Mouse (Mus musculus) neural tube, embryonic 10.5 days (tissue): ENCODE results near the gene Il20rb.

Experiments used
- DNase-seq: peaks from one replicate; pipeline ENCODE4 v3.0.0-alpha.2; 2017; ENCODE audit warnings: low spot score; ENCODE audit errors: extremely low spot score

Gene Il20rb

DNA sequence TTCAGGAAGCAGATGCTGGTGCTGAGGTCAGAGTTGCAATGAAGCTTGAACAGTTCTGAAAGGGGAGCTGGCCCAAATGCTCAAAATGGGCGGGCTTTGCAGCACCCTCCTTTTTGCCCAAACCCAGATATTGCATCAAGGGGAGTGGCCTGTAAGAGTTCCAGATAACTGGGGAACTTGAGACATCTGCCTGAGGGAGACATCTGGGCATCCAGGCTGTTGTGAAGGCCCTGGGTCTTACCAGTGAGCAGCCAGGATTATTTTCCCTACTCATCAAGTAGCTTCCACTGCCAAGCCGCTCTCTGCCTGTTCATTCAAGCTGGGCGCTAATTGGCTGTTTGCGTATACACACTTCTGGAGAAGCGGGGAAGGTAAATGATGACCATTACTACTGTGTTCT lies at the start of gene Il20rb:
Gene Il20rb, minus strand, starts transcription at position 358 of the 400 bp plus-strand sequence.
- DNase-seq = no peak

DNA sequence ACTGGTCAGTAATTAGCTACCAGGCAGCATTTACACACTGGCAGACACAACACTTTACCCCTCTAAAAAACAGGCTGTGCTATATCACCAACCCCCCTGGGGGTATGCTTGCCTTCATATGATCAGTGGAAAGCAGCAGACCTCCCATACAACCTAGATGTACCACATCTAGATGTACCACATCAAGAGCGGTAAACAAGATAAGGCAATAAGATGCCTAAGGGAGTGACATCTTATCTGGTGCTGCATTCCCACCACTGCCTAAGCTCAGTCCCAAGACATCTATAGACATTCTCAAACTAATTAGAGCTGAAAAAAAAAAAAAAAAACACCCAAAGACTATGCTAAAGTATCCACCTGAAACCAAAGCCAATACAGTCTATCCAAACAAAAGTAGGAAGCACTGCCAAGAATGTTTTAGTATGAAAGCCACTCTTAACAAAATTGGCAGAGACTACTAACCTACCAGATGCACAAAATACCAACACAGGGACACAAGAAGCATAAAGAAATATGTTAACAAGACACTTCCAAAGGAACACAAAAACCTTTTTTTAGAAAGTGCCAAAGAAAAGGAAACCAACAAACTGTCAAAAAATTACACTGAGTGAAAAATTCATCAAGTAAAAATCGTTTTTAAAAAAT lies 49.2 kb upstream of the Il20rb start:
- DNase-seq = no peak

DNA sequence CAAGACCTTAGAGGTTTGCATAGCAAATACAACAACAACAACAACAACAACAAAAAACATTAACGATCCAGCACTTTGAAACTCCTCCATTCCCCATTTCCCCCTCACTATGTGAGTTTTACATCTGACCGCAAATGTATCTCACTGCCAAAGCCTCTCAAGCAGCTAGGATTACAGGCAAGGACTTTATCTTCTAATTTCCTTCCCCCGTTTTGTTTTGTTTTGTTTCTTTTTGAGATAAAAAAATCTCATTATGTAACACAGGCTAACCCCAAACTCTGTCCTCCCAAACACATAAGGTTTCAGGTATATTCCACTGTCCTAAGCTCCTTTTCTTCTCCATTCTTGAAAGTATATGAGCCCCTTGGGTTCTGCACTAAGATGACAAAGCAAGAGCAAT lies 48.1 kb upstream of the Il20rb start:
- DNase-seq = no peak

DNA sequence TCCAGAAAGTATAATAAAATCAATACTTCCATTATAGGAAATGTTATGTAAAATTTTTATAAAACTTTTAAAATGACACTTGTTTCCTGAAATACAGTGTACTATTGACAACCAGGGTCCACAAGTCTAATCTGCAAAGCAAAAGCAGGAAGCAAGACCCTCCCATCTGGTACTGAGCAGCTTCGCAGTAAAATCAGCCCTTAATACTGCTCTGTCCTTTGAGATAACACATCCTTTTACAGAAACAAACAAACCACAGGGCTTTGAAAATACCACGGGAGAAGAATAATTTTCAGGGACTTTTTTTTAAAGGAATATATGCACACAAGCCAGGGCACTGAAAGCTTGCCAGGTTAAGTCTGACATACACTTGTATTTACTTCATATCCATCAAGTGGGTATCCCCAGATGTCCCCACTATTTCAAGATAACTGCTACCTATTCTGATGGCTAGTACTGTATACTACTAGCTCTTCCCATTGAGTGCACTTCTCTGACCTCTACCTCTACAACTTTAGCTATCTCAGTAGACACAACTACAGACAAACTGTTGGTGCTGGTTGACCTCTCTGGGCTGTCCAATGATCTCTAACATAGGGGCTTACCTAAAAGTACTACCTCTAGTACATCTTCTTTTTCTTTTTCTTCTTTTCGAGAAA lies 46.4 kb upstream of the Il20rb start:
- no peak for DNase-seq

DNA sequence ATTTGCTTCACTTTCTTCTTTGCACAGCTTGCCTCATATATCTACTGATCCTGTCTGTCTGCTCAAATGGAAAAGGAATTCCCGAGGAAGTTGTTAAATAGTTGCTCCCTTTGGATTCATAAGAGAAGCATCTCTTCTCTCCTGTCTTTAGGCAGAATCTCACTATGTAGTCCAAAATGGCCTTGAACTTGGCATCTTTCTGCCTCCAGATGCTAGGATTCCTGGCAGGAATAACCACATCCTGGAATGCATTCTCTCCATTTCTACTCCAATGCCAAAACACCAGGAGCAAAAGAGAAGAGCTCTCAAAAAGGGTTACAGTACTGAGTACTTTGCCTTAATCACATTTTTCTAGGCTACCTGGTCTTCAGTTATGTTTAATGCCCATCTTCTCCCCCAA lies 44.7 kb upstream of the Il20rb start:
- no peak for DNase-seq

DNA sequence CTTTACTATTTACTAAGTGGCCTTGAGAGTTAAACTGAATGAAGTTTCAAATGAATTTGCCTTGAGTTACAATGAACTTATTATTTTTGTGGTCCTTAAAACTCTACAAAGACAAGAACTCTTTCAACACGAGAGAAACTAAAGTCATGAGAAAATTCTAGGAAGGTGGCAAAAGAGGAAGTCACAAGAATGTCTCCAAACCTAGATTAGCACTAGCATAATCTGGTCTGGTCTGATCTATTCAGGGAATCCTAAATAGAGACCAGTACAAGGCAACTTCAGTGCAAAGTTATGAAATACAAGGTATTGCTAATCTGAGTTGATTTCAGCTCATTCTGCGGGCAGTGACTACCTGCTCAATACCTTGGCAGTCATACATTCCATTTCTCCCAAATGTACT lies 38.6 kb upstream of the Il20rb start:
- DNase-seq = no peak

DNA sequence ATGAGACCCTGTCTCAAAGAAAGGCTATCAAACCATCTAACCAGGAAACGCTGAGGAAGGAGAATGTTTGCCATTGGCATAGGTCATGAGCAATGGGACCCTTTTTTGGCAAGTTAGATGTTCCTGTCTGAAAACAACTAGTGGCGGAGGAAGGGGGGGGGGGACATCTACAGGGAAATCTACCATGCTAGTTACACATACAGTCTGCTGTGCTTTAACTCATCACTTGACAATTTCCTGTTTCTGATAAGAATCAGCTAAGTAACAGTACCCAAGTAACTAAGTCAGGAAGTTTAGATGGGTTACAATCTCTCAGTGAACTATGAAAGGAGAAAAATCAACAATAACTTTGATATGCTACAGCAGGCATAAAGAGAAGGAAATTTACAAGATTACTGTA lies 35.4 kb upstream of the Il20rb start:
- no peak for DNase-seq

DNA sequence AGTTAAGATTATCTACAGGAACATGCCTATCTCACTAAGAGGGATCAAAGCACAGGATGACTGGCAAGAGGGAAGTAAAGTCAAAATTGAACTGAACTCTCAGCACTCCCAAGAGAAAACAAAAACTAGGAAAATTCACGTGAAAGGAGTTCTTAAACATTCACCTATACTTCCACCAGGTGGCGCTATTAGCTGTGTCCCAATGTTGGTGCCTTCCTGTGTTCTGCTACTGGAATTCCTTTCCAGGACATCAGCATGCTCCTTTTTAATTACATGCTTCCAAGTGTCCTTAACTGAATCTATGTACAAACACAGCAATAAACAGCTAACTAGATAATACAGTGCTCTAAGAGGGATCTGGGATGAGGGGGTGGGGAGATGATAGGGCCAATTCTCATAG lies 34.0 kb upstream of the Il20rb start:
- DNase-seq = no peak

DNA sequence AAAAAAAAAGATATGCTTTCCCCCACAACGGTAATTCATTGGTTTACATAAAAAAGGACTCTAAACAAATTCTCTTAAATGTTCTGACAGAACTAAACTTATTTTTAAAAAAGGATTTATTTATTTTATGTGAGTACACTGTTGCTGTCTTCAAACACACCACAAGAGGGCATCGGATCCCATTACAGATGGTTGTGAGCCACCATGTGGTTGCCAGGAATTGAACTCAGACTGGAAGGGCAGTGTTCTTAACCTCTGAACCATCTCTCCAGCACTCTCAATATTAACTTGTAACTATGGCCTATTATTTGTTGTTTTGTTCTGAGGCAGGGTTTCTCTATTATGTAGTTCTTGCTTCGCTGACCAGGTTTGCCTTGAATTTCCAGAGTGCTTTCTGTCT lies 33.4 kb upstream of the Il20rb start:
- no peak for DNase-seq

DNA sequence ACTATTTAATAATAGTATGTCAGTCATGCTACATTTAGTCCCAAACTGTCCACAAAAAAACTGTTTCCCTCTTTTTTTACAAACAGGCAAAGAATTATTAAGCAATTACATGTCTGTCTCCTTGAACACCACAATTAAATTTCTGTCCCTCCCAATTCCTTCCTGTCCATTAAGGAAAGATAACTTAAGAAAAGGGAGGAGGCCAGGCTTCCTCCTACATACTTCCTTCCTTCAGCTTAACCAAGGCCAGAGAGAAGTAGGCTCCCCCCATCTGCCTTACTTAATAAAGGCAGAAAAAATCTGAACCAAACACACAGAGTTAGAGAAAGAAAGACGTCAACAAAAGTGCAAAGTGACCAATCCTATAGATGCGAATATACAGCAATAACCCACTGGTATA lies 21.0 kb upstream of the Il20rb start:
- no peak for DNase-seq

DNA sequence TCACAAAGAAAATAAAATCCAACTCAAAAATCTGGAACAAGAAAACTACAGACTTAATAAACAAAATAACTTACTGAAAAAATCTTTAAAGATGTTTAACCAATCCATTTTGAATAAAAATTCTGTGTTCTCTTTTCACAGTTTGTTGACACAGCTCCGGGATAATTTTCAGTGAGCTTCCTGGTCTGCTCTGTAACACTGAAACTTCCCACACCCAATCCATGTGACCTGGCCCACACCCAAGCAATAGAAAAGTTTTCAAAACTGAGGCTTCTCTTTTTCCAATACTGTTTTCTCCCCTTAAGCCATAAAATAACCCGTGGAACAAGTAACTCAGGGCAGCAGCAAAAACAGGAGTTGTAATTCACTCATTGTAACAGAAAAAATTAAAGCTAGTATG lies 20.1 kb upstream of the Il20rb start:
- DNase-seq = no peak

DNA sequence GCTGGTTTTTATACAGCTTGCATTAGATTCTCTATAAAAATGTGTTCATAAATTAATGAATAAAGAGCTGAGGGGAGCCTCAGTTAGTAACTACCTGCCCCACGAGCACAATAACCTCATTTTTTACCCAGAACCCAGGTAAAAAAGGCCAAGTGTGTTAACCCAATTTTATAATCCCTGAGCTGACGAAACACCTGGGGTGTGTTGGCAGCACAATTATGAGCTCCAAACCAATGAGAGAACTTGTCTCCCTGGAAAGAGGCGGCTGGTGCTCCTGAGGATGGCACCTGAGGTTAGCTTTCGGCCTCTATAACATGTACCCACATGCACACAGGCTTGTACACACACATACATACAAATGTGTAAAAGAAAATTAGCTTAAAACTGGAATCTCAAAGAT lies 18.9 kb upstream of the Il20rb start:
- no peak for DNase-seq

DNA sequence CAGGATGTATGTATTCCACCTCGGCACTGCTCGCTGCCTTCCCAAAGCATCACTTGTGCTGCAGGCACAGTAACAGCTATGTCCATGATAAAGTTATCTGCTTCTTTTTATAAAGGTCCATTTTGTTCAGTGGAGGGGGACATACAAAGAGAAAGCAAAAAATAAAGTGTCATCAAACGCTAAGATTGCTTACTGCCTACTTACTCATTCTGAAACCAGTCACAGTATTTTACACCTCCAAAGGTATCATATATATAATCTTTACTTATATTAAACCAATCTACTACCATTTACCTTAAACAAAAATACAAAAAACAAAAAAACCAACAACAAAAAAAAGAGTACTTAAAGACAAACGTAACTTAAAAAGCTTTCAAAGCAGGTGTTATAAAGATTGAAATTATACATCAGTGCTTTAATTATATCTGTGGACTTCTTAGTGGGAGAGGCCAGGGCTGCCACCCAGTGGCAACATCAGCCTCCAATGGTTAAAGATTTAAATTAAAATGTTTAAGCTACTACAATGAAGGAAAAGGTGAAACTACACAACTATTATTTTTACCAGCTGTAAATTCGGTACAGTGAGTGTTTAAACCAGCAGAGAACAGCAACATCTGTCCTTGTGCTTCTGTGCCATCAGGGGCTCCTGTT lies 7.1 kb upstream of the Il20rb start:
- no peak for DNase-seq

DNA sequence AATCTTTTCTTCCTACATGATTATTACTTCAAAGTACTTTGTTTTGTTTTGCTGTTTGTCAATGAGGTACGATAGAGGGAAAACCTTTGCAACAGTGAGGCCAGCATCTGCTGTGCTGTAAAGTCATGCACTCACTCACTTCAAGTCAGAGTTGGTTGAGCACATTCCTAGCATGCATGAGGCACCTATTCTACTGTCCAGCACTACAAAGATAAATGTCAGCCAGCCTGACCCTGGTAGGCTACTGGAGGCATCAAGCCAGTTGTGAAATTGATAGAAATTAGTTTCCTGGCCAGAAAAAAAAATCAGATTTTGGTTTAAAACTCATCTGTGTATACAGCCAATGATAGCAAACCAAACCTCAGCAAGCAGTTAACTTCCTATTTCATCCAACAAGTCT lies 4.8 kb upstream of the Il20rb start:
- no peak for DNase-seq

DNA sequence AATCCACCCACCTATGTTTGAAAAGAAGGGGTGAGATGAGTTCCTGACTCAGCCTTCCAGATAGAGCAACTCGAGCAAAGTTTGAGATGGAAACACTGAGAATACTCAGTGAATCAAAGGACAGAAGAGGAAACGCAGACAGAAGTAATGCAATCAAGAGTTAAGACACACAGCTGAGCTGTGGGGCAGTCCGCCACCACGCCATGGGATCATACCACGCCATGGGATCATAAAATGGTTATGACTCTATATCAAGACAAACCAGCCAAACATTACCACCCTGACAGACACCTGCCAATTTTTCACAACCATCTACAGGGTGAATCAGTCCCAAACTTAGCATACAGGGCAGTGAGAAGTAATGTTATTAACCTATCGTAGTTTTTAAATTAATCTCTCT lies 2.4 kb upstream of the Il20rb start:
- no peak for DNase-seq

DNA sequence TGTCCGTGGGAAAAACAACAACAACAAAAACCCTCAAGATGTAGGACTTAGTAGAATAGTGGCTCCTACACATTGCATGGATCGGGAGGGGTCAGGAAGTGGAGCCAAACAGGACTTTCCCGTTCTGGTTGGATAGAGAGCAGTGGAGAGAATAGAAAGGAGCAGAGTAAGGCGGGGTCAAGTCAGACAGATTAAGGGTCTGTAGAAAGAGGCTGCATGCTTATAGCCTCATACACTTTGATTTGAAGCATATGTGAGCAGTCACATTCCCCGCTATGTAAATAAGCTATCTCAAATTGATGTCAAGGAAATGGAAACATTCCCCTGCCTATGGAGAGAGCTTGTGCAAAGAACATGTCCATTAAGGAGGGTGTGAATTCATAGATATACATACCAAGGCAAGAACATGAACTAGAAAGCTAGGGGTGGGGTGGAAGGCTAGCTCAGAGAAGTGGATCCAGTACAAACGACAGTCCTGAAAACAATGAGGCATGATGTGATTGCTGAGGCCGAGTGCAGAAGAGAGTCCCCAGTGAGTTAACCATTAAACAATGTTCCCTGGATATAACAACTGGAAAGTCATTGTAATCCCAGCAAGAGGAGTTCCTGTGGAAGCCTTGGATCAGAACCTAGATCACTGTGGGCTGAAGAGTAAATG lies 1.6 kb upstream of the Il20rb start:
- no peak for DNase-seq

DNA sequence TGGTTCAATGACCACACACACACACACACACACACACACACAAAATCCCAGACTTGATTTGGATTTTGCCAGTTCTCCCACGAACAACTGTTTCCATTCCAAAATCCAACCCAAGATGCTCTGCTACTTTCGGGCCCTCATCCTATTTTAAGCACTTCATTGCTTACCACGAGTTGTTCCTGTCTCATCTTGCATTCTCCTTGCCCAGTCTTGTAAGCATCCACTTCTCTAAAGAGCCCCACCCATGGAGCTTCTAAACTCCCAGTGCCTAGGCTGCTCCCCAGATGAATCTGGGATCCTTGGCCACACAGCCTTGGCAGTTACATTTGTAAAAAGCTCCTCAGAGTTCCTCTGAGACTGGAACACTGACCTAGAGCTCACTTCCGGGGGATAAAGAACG lies 3.3 kb downstream of the Il20rb start:
- DNase-seq = no peak

DNA sequence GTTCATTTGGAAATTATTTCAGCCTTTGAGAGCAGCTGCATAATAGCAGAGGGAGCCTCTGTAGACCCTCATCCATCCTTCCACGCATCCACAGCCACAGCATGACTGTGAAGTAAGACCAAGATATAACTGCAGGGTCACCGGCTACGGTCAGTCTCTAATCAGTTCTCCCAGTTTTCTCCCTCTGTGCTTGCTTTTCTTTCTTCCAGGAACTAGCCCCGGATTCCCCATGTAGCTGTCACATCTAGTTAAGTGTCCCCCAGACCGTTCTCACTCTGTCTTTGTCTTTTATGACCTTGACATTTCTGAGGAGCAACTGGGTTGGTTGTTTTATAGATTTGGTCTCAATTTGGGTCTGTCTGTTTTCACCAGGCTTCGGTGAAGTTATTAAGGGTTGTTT lies 5.0 kb downstream of the Il20rb start:
- DNase-seq = no peak

DNA sequence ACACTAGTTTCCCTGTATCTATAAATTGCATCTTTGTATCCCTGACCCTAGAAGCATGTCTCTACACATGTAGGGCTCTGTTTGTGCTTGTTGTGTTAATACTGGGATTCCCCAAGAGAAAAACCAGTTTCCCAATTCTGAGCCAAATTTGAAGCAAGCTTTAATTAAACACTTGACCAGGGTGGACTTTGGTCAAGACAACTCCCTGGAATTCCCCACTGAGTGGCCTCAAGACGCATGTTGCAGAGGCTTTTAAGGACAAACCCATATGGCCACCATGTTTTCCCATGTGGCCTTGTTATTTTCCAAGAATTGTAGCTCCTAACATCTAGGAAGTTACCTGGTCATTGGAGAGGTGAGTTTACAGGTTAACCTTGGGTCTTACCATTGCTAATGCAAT lies 12.5 kb downstream of the Il20rb start:
- DNase-seq = no peak

DNA sequence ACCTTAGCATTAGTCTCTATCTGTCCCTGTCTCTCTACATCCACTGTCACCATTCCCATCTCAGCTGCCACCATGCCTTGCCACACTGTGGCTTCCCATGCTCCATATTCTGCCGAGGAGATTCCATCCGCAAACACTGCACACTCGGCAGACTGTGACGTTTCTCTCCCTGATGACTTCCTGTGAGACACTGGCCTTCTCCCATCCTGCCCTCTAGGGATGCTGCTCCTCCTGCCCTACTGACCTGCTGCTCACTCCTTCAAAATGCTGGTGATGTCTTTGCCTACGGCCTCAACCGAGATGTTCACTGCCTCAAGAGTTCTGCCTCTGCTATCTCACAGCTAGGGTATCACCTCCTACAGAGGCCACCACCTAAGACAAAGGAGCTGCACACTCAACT lies 13.2 kb downstream of the Il20rb start:
- no peak for DNase-seq

DNA sequence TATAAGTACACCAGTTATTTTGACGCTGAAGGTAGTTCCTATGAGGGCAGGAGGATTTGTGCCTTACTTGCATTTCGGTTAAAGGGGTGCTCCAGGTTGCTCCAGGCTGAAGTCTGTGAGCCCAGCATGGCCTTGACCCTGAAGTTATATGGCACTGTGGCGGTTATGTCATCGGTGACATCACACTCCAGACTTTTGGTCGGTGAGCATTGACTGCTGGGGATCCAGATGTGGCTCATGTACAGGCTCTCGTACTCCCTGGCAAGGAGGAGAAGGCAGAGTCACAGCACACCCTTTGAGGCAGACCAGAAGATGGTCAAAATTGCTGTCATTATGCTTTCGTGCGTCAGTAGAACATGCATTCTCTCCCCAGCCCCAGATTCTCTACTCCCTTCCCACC lies 13.7 kb downstream of the Il20rb start:
- no peak for DNase-seq

DNA sequence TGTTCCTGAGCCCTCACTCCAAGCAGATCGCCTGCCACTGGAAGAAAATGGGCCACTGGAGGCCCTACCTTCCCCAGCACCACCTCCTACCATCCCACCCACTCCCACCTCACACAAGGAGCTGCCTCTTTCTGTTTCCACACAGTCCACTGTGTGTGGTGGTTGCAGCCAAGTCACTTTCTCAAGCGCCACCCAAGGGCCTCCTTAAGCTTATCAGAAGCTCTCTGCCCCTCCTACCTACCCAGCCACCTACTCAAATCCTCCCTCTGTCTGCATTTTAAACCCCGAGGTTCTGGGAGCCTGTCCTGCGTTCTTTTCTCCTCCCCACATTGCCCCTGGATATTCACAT lies 15.0 kb downstream of the Il20rb start:
- DNase-seq = no peak
